Mouse (Mus musculus) neutrophil, adult 83 days (primary cell): ENCODE data around the gene Vmn1r88. TPM values are rescaled to one million over a fixed set of nuclear protein-coding genes. Genes with fewer than 3 reads are reported as not detected.

Source experiments
- total RNA-seq, 2 experiments: library from RNA; stranded (reverse); gene quantifications; one replicate each; pipeline ENCODE4 v1.2.4; 2023

The Vmn1r88 gene
- under 1 TPM; 0.07 to 0.11 TPM for total RNA-seq

DNA sequence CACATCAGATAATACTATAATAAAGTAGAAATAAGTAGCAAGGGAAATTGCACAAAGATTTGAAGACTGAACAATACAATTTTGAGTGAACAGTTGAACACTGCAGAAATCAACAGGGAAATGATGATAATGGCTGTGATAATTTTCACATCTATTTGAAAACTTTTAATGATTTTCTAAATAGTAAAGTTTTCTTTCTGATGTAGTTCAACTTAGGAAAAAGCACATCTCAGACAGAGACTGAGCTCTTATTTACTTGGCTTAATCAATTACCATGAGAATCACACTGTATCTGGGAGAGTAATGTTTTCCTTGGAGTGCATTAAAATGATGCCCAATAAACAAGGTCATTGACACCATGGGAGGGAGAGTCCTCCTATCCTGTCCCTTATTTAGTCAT is at the start of gene Vmn1r88:
Gene Vmn1r88, plus strand, starts transcription at position 301 of the 400 bp plus-strand sequence.

GRCm38 (mm10) chr7:13119817-13120216 is 39.6 kb upstream of the Vmn1r88 start, which contains the start of gene Vmn1r86:
TSS of gene Vmn1r86 (minus strand) at chr7:13119917.

GRCm38 (mm10) chr7:13140057-13140456 is 19.3 kb upstream of the Vmn1r88 start, which contains the start of gene Vmn1r87:
TSS of gene Vmn1r87 (minus strand) at chr7:13140157.

DNA sequence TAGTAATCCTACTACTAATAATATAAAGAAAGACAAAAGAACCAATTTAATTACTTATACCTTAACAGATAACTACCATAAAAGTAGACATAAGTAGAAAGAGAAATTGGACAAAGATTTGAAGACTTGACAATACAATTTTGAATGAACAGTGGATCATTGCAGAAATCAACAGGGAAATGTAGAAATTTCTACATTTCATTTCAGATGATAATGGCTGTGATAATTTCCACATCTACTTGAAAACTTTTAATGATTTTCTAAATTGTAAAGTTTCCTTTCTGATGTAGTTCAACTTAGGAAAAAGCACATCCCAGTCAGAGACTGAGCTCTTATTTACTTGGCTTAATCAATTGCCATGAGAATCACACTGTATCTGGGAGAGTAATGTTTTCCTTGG is 53.4 kb downstream of the Vmn1r88 start, which contains the start of gene Vmn1r89:
Gene Vmn1r89, plus strand, starts transcription at position 301 of the 400 bp plus-strand sequence.

Other genes with a start within 250 kb of the Vmn1r88 start
- 100 to 1,000 TPM; 779 to 842 TPM for gene Rps5, start 237.3 kb upstream of the Vmn1r88 start, total RNA-seq
- gene Rnf225, start 232.2 kb upstream of the Vmn1r88 start, total RNA-seq: under 1 TPM; 0.33 to 0.40 TPM
- 1 to 10 TPM; 2.4 to 3.3 TPM for gene Zfp324, start 193.7 kb upstream of the Vmn1r88 start, total RNA-seq
- gene Zfp446, start 181.7 kb upstream of the Vmn1r88 start, total RNA-seq: 1 to 10 TPM; 3.0 to 4.6 TPM
- gene Slc27a5, start 161.4 kb upstream of the Vmn1r88 start, total RNA-seq: not detected
- 100 to 1,000 TPM; 166 to 184 TPM for gene Trim28, start 160.5 kb upstream of the Vmn1r88 start, total RNA-seq
- gene Zbtb45, start 149.5 kb upstream of the Vmn1r88 start, total RNA-seq: 10 to 100 TPM; 14.6 to 15.6 TPM
- gene Chmp2a, start 124.8 kb upstream of the Vmn1r88 start, total RNA-seq: 100 to 1,000 TPM; 146 to 163 TPM
- 10 to 100 TPM; 86.2 to 93.4 TPM for gene Ube2m, start 121.3 kb upstream of the Vmn1r88 start, total RNA-seq
- gene Mzf1, start 104.8 kb upstream of the Vmn1r88 start, total RNA-seq: 1 to 10 TPM in 1 of 2 experiments, under 1 TPM in 1; 0.46 to 1.4 TPM
- not detected for gene Vmn1r85, start 64.4 kb upstream of the Vmn1r88 start, total RNA-seq
- gene Vmn1r86, start 39.7 kb upstream of the Vmn1r88 start, total RNA-seq: not detected
- gene Vmn1r87, start 19.4 kb upstream of the Vmn1r88 start, total RNA-seq: not detected
- not detected for gene Vmn1r89, start 53.5 kb downstream of the Vmn1r88 start, total RNA-seq
- 10 to 100 TPM; 67.4 to 83.8 TPM for gene Lig1, start 117.7 kb downstream of the Vmn1r88 start, total RNA-seq
- 1 to 10 TPM; 1.5 to 2.1 TPM for gene Zswim9, start 119.2 kb downstream of the Vmn1r88 start, total RNA-seq
- 1 to 10 TPM; 2.5 to 2.9 TPM for gene Pla2g4c, start 165.1 kb downstream of the Vmn1r88 start, total RNA-seq
- under 1 TPM in 1 of 2 experiments, not detected in 1; 0.44 TPM for gene Cabp5, start 238.6 kb downstream of the Vmn1r88 start, total RNA-seq